Mouse (Mus musculus): ENCODE results near the gene Prrc2b. TPM values are rescaled to one million over a fixed set of nuclear protein-coding genes. Genes with fewer than 3 reads are reported as not detected.

Gene Prrc2b
- polyA plus RNA-seq (2015; fragmentation: Nextera tagmentation; extraction: Ambion mirVana), result 19.3 and 30.1 TPM in 2 replicates

GRCm38 (mm10) chr2:32150924-32151659 lies at the start of gene Prrc2b:
Prrc2b (plus strand) TSS chr2:32151082.
- H3K4me2 ChIP-seq (ENCODE audit: low read depth, low read length), result peak within 1 kb of the TSS; percentile 80
- peak within 1 kb of the TSS; percentile 94 for H3K9ac ChIP-seq (ENCODE audit: low read length)
- no peaks in the 10 kb centered on the region for H3K9me3 ChIP-seq (replicated peaks; ENCODE audit: control insufficient read depth, low read length)
- under 1% methylated on average over 91 of the region's 117 CpGs for WGBS
- no peaks in the 10 kb centered on the region for H3K27me3 ChIP-seq (ENCODE audit: control insufficient read depth, insufficient read depth, low read length)
- peak within 1 kb of the TSS; percentile 80 for H3K4me3 ChIP-seq (ENCODE audit: low read length)
- peaks cover 45% of the 10 kb centered on the region for H3K4me1 ChIP-seq (ENCODE audit: control insufficient read depth, insufficient read depth, low read length)
- H3K27ac ChIP-seq (ENCODE audit: low read length), result peak within 1 kb of the TSS; percentile 98
- ATAC-seq (replicated peaks; ENCODE audit: extremely low read depth, insufficient read depth, low FRiP score), result peak; percentile 70
- H3K36me3 ChIP-seq (ENCODE audit: control insufficient read depth, insufficient read depth), result no peaks in the 10 kb centered on the region

DNA sequence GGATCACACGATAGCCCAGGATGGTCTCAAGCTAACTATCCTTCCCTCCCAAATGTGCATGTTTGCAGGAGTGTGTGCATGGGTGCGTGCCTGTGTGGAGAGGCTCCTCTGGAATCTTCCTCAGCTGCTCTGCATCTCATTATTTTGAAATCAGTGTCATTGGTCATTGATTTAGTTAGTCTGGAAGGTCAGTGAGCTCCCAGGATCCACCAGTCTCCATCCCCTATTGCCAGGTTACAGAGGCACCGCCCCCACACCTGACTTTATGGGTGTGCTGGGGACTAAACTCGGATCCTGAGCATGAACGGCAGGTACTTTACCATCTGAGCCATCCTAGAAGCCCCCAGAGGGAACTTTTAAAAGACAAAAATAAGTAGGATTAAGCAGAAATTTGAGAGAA lies 47.9 kb upstream of the Prrc2b start:
- ATAC-seq (replicated peaks; ENCODE audit: extremely low read depth, insufficient read depth, low FRiP score), result no peak
- Histone ChIP-seq H3K27ac (ENCODE audit: low read length) (no peak overlapping the region), H3K4me3 (ENCODE audit: low read length) (no peak overlapping the region), H3K9ac (ENCODE audit: low read length) (no peak overlapping the region), H3K27me3 (ENCODE audit: control insufficient read depth, insufficient read depth, low read length) (no peaks in the 10 kb centered on the region), H3K4me1 (ENCODE audit: control insufficient read depth, insufficient read depth, low read length) (peaks cover 32% of the 10 kb centered on the region), H3K36me3 (ENCODE audit: control insufficient read depth, insufficient read depth) (peaks cover 6% of the 10 kb centered on the region), H3K4me2 (ENCODE audit: low read depth, low read length) (no peak overlapping the region), H3K9me3 (replicated peaks; ENCODE audit: control insufficient read depth, low read length) (peaks cover 5% of the 10 kb centered on the region; the same call in 1 of the 2 replicates)
- WGBS, result 64% methylated on average over 5 of the region's 5 CpGs

GRCm38 (mm10) chr2:32103557-32103956 lies 47.3 kb upstream of the Prrc2b start:
- Histone ChIP-seq H3K9me3 (replicated peaks; ENCODE audit: control insufficient read depth, low read length) (peaks cover 5% of the 10 kb centered on the region; the same call in 1 of the 2 replicates), H3K4me3 (ENCODE audit: low read length) (no peak overlapping the region), H3K4me2 (ENCODE audit: low read depth, low read length) (no peak overlapping the region), H3K9ac (ENCODE audit: low read length) (no peak overlapping the region), H3K27me3 (ENCODE audit: control insufficient read depth, insufficient read depth, low read length) (no peaks in the 10 kb centered on the region), H3K4me1 (ENCODE audit: control insufficient read depth, insufficient read depth, low read length) (peaks cover 32% of the 10 kb centered on the region), H3K36me3 (ENCODE audit: control insufficient read depth, insufficient read depth) (peaks cover 10% of the 10 kb centered on the region), H3K27ac (ENCODE audit: low read length) (peak overlapping the region; percentile 91; the same call in 1 of the 2 replicates)
- ATAC-seq (replicated peaks; ENCODE audit: extremely low read depth, insufficient read depth, low FRiP score), result no peak
- 73% methylated on average over 7 of the region's 7 CpGs for WGBS

DNA sequence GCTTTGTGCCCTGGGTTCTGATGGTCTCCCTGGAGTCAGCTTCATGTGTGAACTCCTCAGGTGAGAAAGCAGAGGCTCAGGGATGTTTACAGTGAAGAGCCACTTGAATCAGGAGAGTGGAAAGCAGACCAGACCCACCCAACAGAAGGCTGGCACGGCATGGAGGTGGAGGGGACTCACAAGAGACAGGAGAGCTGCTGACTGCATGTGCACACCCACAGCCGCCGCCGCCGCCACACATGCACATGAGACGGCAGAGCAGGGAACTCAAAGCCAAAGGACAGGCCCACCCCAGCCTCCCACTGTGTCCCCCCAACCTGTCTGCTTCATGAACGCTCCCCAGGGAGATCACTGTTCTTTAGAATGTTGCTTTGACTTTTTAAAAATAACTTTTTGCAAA lies 46.8 kb upstream of the Prrc2b start:
- no peak for ATAC-seq (replicated peaks; ENCODE audit: extremely low read depth, insufficient read depth, low FRiP score)
- H3K4me1 ChIP-seq (ENCODE audit: control insufficient read depth, insufficient read depth, low read length), result peaks cover 32% of the 10 kb centered on the region
- H3K9ac ChIP-seq (ENCODE audit: low read length), result no peak overlapping the region
- no peaks in the 10 kb centered on the region for H3K27me3 ChIP-seq (ENCODE audit: control insufficient read depth, insufficient read depth, low read length)
- peak overlapping the region; percentile 91 for H3K27ac ChIP-seq (ENCODE audit: low read length)
- WGBS, result 58% methylated on average over 7 of the region's 7 CpGs
- peaks cover 5% of the 10 kb centered on the region; the same call in 1 of the 2 replicates for H3K9me3 ChIP-seq (replicated peaks; ENCODE audit: control insufficient read depth, low read length)
- no peak overlapping the region for H3K4me2 ChIP-seq (ENCODE audit: low read depth, low read length)
- no peak overlapping the region for H3K4me3 ChIP-seq (ENCODE audit: low read length)
- peaks cover 12% of the 10 kb centered on the region for H3K36me3 ChIP-seq (ENCODE audit: control insufficient read depth, insufficient read depth)

DNA sequence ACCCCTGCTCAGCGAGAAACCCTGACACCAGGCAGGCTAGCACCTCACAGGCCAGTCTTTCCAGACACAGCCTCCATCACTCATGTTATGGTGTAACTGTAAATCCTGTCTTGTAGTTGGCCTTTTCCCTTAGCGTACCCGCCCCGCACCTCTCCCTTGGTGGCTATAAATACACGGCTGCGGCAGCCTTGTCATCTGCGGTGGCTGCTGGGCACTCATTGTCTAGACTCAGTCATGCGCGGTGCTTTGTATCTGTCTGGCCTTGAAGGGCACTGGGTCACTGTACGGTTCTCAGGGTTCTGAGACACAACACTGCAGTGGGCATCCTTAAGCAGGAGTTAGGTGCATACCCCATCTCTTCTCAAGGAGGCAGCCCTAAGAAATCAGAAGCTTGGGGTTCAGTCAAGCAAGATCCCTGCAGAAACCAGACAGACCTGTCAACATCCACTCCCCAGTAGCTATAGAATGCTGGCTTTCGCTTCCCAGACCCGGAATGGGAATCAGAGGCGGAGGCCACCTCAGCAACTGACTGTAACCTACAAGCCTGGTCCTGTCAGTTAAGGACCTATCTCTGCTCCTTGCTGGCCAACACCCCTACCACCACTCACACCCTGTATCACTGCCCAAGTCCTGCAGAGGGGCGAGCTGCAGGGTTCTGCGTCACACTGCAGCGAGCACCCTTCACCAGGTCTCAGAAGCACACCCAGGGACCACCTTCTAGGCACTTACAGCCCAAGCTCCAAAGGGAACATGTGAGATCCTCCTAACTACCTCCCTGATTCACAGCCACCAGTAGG lies 45.6 kb upstream of the Prrc2b start:
- H3K9ac ChIP-seq (ENCODE audit: low read length), result peak overlapping the region; percentile 55
- peaks cover 5% of the 10 kb centered on the region; the same call in 1 of the 2 replicates for H3K9me3 ChIP-seq (replicated peaks; ENCODE audit: control insufficient read depth, low read length)
- H3K27me3 ChIP-seq (ENCODE audit: control insufficient read depth, insufficient read depth, low read length), result no peaks in the 10 kb centered on the region
- H3K36me3 ChIP-seq (ENCODE audit: control insufficient read depth, insufficient read depth), result peaks cover 14% of the 10 kb centered on the region
- H3K4me2 ChIP-seq (ENCODE audit: low read depth, low read length), result peak overlapping the region; percentile 3
- peaks cover 32% of the 10 kb centered on the region for H3K4me1 ChIP-seq (ENCODE audit: control insufficient read depth, insufficient read depth, low read length)
- peak; percentile 81 for ATAC-seq (replicated peaks; ENCODE audit: extremely low read depth, insufficient read depth, low FRiP score)
- WGBS, result 46% methylated on average over 16 of the region's 16 CpGs
- H3K27ac ChIP-seq (ENCODE audit: low read length), result peak overlapping the region; percentile 91
- H3K4me3 ChIP-seq (ENCODE audit: low read length), result no peak overlapping the region

GRCm38 (mm10) chr2:32105930-32106329 lies 45.0 kb upstream of the Prrc2b start:
- 77% methylated on average over 7 of the region's 7 CpGs for WGBS
- H3K36me3 ChIP-seq (ENCODE audit: control insufficient read depth, insufficient read depth), result peaks cover 9% of the 10 kb centered on the region
- no peak overlapping the region for H3K4me3 ChIP-seq (ENCODE audit: low read length)
- ATAC-seq (replicated peaks; ENCODE audit: extremely low read depth, insufficient read depth, low FRiP score), result no peak
- no peaks in the 10 kb centered on the region for H3K27me3 ChIP-seq (ENCODE audit: control insufficient read depth, insufficient read depth, low read length)
- H3K9ac ChIP-seq (ENCODE audit: low read length), result peak overlapping the region; percentile 55
- peak overlapping the region; percentile 91 for H3K27ac ChIP-seq (ENCODE audit: low read length)
- no peaks in the 10 kb centered on the region for H3K9me3 ChIP-seq (replicated peaks; ENCODE audit: control insufficient read depth, low read length)
- H3K4me2 ChIP-seq (ENCODE audit: low read depth, low read length), result no peak overlapping the region
- H3K4me1 ChIP-seq (ENCODE audit: control insufficient read depth, insufficient read depth, low read length), result peaks cover 32% of the 10 kb centered on the region

DNA sequence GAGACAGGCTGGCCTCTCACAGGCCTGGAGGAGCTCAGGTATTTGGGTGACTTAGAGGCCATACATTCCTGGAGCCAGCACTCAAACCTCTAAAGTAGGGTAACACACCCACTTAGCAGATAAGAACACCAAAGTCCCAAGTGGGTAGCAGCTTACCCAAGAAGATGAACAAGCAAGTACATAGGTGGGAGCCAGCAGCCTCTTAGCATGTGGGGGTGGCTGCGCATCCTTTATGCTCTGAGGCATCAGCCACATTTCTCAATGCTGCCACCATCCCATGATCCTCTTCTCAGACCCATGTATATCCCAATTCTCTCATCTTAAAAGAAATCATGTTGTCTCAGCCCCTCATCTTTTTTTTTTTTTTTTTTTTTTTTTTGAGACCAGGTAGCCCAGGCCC lies 39.6 kb upstream of the Prrc2b start:
- peaks cover 9% of the 10 kb centered on the region for H3K36me3 ChIP-seq (ENCODE audit: control insufficient read depth, insufficient read depth)
- no peak overlapping the region for H3K27ac ChIP-seq (ENCODE audit: low read length)
- no peaks in the 10 kb centered on the region for H3K27me3 ChIP-seq (ENCODE audit: control insufficient read depth, insufficient read depth, low read length)
- H3K4me1 ChIP-seq (ENCODE audit: control insufficient read depth, insufficient read depth, low read length), result peaks cover 2% of the 10 kb centered on the region; the same call in 1 of the 2 replicates
- WGBS, result 87% methylated on average over 1 of the region's 1 CpGs
- no peak overlapping the region for H3K4me2 ChIP-seq (ENCODE audit: low read depth, low read length)
- no peak for ATAC-seq (replicated peaks; ENCODE audit: extremely low read depth, insufficient read depth, low FRiP score)
- no peak overlapping the region for H3K9ac ChIP-seq (ENCODE audit: low read length)
- no peak overlapping the region for H3K4me3 ChIP-seq (ENCODE audit: low read length)
- H3K9me3 ChIP-seq (replicated peaks; ENCODE audit: control insufficient read depth, low read length), result no peaks in the 10 kb centered on the region

GRCm38 (mm10) chr2:32112548-32112947 lies 38.3 kb upstream of the Prrc2b start:
- H3K4me2 ChIP-seq (ENCODE audit: low read depth, low read length), result no peak overlapping the region
- ATAC-seq (replicated peaks; ENCODE audit: extremely low read depth, insufficient read depth, low FRiP score), result no peak
- H3K36me3 ChIP-seq (ENCODE audit: control insufficient read depth, insufficient read depth), result peaks cover 9% of the 10 kb centered on the region
- H3K4me1 ChIP-seq (ENCODE audit: control insufficient read depth, insufficient read depth, low read length), result no peaks in the 10 kb centered on the region
- H3K9me3 ChIP-seq (replicated peaks; ENCODE audit: control insufficient read depth, low read length), result no peaks in the 10 kb centered on the region
- no peak overlapping the region for H3K4me3 ChIP-seq (ENCODE audit: low read length)
- no peaks in the 10 kb centered on the region for H3K27me3 ChIP-seq (ENCODE audit: control insufficient read depth, insufficient read depth, low read length)
- 71% methylated on average over 2 of the region's 2 CpGs for WGBS
- no peak overlapping the region for H3K27ac ChIP-seq (ENCODE audit: low read length)
- H3K9ac ChIP-seq (ENCODE audit: low read length), result no peak overlapping the region

DNA sequence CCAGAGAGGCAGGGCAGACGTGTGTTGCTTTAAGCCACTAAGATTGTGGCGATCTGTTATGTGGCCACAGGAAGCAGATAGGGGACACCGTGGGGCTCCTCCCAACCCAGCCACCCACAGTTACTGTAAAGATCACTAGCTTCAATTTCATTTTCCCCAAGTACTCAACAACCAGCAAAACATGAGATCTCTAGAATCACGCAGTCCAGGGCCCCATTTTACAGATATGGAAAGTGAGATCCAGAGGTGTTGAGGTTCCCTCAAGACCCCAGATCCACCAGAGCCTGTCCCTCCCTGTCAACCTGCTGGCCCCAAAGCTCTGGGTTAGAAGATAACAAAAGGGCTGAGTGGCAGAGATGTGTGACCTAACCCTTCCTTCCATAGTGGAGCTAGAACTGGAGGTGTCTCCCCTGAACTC lies 35.0 kb upstream of the Prrc2b start:
- H3K4me1 ChIP-seq (ENCODE audit: control insufficient read depth, insufficient read depth, low read length), result no peaks in the 10 kb centered on the region
- H3K27me3 ChIP-seq (ENCODE audit: control insufficient read depth, insufficient read depth, low read length), result no peaks in the 10 kb centered on the region
- H3K4me3 ChIP-seq (ENCODE audit: low read length), result no peak overlapping the region
- WGBS, result 72% methylated on average over 4 of the region's 4 CpGs
- H3K36me3 ChIP-seq (ENCODE audit: control insufficient read depth, insufficient read depth), result no peaks in the 10 kb centered on the region
- no peak for ATAC-seq (replicated peaks; ENCODE audit: extremely low read depth, insufficient read depth, low FRiP score)
- H3K4me2 ChIP-seq (ENCODE audit: low read depth, low read length), result no peak overlapping the region
- no peak overlapping the region for H3K9ac ChIP-seq (ENCODE audit: low read length)
- H3K9me3 ChIP-seq (replicated peaks; ENCODE audit: control insufficient read depth, low read length), result no peaks in the 10 kb centered on the region
- no peak overlapping the region for H3K27ac ChIP-seq (ENCODE audit: low read length)
